Mouse (Mus musculus): ENCODE measurements at regions not wholly inside any gene's neighbourhood (a gene's known extent, or its start where the extent isn't known, plus 50 kb on each side); places are given as distances from the start of the nearest gene placed in this dataset.

- peak in 1 of 2 experiments; percentile 36 for DNase-seq
Measured at GRCm38 (mm10) chr3:52579917-52580316, 311.8 kb downstream of the Foxo1 start.

GRCm38 (mm10) chr3:52579096-52579495, 311.0 kb downstream of the Foxo1 start:
- no peak for DNase-seq

GRCm38 (mm10) chr3:52576703-52577244, 308.6 kb downstream of the Foxo1 start:
- DNase-seq = peak; percentile 49 to 77

- no peak for DNase-seq
Measured at GRCm38 (mm10) chr3:52575237-52575798, 307.2 kb downstream of the Foxo1 start.

DNA sequence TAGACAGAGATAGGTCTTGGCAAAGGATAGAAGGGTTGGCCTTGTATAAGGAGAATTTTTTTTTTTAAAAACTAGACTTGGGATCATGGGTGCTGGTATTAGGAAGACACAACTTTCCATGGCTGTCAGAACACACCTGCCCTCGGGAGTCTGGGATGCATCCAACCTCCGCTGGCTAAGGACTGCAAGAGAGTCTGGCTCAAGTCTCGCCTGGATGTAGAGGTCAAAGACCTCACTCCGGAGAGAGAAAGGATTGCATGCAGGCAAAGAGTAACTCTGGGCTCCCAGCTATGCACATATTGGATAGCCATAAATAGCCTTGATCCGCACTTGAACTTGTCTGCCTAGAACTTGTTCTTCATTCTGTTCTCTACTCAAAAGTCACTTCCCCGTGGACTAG, 306.2 kb downstream of the Foxo1 start:
- DNase-seq = no peak

GRCm38 (mm10) chr3:52573806-52574205, 305.7 kb downstream of the Foxo1 start:
- no peak for DNase-seq

DNA sequence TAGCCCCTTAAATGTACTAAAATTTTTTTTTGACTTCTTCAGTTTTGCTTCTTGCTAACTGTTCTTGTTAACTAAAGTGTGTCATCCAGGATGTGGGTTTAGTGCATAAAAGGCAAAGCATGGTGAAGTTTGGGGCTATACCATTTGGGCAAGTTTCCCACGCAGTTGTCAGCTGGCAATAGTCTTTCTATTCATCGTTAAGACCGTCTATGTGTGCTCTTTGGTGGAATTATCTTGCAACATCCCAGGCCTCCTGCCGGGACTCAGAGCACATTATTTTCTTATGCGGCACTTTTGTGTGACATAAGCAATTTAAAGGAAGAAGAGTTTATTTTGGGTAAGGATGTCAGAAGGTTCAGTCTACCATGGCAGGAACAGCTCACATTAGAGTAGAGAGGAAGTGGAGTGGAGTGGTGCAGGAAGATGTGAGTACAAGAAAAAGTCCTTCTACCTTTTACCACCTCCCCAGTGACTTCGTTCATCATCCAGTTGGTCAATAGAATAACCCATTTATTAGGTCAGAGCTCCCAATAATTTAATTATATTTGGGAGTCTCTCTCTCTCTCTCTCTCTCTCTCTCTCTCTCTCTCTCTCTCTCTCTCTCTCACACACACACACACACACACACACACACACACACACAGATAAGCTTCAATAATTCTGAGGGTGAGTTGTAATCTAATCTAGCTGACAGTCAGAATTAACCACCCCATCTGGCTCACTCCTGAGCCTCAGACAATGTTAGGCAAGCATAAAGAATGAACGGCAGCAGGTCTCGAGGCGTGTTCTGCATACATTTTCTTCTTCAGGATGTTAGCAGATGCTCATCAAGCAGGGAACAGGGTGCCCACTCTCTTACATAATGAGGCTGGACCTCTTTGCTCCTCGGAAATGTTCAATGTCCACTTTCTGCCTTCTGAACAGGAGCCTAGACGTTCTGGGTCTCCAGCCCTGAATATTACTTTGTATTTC, 304.7 kb downstream of the Foxo1 start:
- no peak for DNase-seq

DNA sequence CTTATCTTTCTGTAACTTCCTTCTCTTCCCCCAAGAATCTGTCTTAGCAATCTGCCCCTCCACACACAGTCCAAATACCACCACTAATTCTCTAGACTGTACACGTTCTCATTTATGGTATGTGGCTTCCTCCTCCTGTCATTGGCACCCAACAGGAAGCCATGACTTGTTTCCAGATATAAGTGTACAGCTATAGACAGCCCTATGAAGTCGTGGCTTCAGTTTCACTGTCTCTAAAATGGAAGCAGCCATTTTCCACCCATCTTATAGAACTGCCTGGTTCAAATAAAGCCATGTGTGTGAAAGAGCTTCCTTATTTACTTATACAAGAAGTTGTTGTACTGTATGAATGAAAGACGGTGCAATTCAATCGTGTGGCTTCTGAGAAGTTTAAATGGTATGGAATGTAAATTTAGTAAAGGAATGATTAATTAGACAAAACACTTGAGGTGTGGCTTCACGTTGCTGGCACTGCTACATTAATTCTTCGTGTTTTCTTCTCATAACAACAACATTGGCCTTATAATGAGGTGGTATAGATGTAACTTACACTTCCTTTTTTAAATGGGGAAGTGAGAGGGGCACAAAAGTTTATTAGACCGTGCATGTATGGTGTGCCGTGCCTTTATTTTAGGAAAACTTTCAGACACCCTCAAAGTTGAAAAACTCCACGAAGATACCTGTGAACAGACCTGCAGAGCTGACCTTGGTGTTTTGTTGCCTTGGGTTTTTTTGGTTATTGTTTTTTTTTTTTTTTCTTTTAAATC, 299.7 kb downstream of the Foxo1 start:
- DNase-seq = no peak

DNA sequence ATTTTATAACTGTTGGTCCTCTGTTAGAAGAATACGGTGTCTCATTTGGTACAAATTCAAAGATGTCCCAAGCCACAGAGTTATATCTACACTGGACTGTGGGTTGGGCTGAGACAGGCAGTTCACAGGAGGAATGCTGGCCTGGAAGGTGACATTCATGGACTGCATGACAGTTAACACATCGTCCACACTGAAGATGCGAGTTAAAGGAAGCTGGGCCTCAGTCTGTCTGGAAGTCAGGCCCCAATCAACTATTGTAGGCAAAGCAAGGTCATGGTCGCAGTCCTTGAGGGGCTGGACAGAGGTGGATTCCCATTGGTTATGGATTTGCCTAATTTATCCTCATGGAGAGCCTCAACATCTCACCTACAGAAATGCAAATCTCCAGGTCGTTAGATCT, 295.5 kb downstream of the Foxo1 start:
- no peak for DNase-seq

- no peak for DNase-seq
Measured at GRCm38 (mm10) chr3:52562816-52563215, 294.7 kb downstream of the Foxo1 start.

GRCm38 (mm10) chr3:52559481-52559880, 291.3 kb downstream of the Foxo1 start:
- no peak for DNase-seq

- no peak for DNase-seq
Measured at GRCm38 (mm10) chr3:52558765-52559164, 290.6 kb downstream of the Foxo1 start.

DNA sequence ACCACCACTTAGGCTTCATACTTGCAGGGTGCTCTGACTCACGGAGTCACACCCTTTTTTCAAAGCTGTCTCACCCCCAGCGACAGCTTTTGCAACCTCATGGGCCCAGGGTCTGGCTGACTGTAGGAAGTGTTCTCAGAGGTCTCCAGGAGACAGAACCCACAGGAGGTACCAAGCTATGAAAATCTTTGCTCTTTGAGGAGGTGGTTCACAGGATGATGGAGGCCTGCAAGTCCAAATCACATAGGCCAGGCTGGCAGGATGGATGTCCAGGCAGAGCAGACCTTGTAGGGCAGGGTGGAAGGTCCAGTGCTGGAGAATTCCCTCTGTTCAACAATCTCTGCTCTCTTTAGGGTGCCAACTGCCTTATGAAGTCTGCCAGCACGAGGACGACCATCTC, 289.2 kb downstream of the Foxo1 start:
- DNase-seq = no peak

DNA sequence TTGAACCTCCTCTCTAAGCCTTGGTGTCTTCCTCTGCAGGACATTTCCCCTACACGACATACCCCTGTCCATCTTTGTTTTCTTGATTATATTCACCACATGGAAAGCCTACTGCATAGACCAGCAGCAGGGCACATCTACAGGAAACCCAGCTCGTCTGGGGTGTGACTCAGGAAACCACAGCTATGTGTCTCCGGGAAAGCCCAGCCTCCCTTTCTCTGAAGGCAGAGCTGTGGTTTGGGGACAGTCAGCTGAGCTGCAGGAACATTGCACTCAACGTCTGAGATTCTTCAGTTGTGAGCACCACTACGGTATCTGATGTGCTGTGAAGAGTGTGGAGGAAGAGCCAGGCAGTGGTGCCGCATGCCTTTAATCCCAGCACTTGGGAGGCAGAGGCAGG, 286.9 kb downstream of the Foxo1 start:
- DNase-seq = peak; percentile 22 to 34

- DNase-seq = no peak
Measured at GRCm38 (mm10) chr3:52554490-52554889, 286.4 kb downstream of the Foxo1 start.

- no peak for DNase-seq
Measured at GRCm38 (mm10) chr3:52548201-52548893, 280.2 kb downstream of the Foxo1 start.

GRCm38 (mm10) chr3:52546035-52546434, 277.9 kb downstream of the Foxo1 start:
- no peak for DNase-seq

GRCm38 (mm10) chr3:52543006-52543405, 274.9 kb downstream of the Foxo1 start:
- DNase-seq = no peak

GRCm38 (mm10) chr3:52540862-52541380, 272.8 kb downstream of the Foxo1 start:
- no peak for DNase-seq

GRCm38 (mm10) chr3:52539813-52540378, 271.8 kb downstream of the Foxo1 start:
- DNase-seq = no peak

- no peak for DNase-seq
Measured at GRCm38 (mm10) chr3:52538306-52538705, 270.2 kb downstream of the Foxo1 start.

GRCm38 (mm10) chr3:52537362-52537911, 269.3 kb downstream of the Foxo1 start:
- DNase-seq = no peak
